Mouse (Mus musculus) neural tube, embryonic 11.5 days (tissue): ENCODE results near the gene Rgma. TPM values are rescaled to one million over a fixed set of nuclear protein-coding genes. Genes with fewer than 3 reads are reported as not detected.
A peak's percentile ranks its signal among the peaks of the same experiment; 100 is the strongest.

ENCODE experiments used
- ATAC-seq: fragments of 200-750 bp; cut with Nextera tagmentation; 2 replicates; pipeline ENCODE4 v1.8.0; 2017; ENCODE audit warnings: moderate number of reproducible peaks, mild to moderate bottlenecking, moderate TSS enrichment, moderate library complexity; ENCODE audit not compliant: insufficient read depth, low FRiP score, low TSS enrichment
- DNase-seq: peaks from one replicate; pipeline ENCODE4 v3.0.0-alpha.2; 2015; ENCODE audit warnings: low spot score
- H3K27ac ChIP-seq: fragments of 300-500 bp; sonication (generic); 2 replicates; pipeline ENCODE4 v1.5.1; 2014; ENCODE audit warnings: low read depth, mild to moderate bottlenecking, low read length
- H3K27me3 ChIP-seq: fragments of 300-500 bp; sonication (generic); 2 replicates; pipeline ENCODE4 v1.6.1; 2014; ENCODE audit warnings: mild to moderate bottlenecking, low read length, mixed read lengths; ENCODE audit not compliant: control insufficient read depth, insufficient read depth
- H3K36me3 ChIP-seq: fragments of 300-500 bp; sonication (generic); 2 replicates; pipeline ENCODE4 v1.6.1; 2014; ENCODE audit warnings: mild to moderate bottlenecking, low read length, moderate library complexity, mixed read lengths; ENCODE audit not compliant: control insufficient read depth, insufficient read depth
- H3K4me1 ChIP-seq: fragments of 300-500 bp; sonication (generic); 2 replicates; pipeline ENCODE4 v1.6.1; 2014; ENCODE audit warnings: low read length, mixed read lengths; ENCODE audit not compliant: control insufficient read depth, insufficient read depth
- H3K4me2 ChIP-seq: fragments of 300-500 bp; sonication (generic); 2 replicates; pipeline ENCODE4 v1.6.1; 2014; ENCODE audit warnings: low read depth, mild to moderate bottlenecking, moderate library complexity
- H3K4me3 ChIP-seq: fragments of 300-500 bp; sonication (generic); 2 replicates; pipeline ENCODE4 v1.5.1; 2014; ENCODE audit warnings: low read depth, low read length
- H3K9ac ChIP-seq: fragments of 300-500 bp; sonication (generic); 2 replicates; pipeline ENCODE4 v1.6.1; 2014; ENCODE audit warnings: mild to moderate bottlenecking, low read length
- H3K9me3 ChIP-seq: fragments of 300-500 bp; sonication (generic); 2 replicates; pipeline ENCODE4 v1.6.1; 2016; ENCODE audit warnings: low read length; ENCODE audit not compliant: control insufficient read depth
- WGBS: fragments of 180-500 bp; shearing (Covaris S2); extraction: QIAGEN DNeasy Blood & Tissue Kit; methylation state at CpG from one replicate; pipeline ENCODE4 v1.1.7; 2014; 5-methylcytosine and 5-hydroxymethylcytosine counted together
- polyA plus RNA-seq: library from polyadenylated mRNA; unstranded; fragments of >200 nt; fragmentation: Nextera tagmentation; extraction: Ambion mirVana; gene quantifications from 2 replicates; pipeline ENCODE4 v1.2.1, GENCODE M21; 2014

Rgma gene
- polyA plus RNA-seq, 1 experiment from 2014 or later = 48.9 TPM

DNA sequence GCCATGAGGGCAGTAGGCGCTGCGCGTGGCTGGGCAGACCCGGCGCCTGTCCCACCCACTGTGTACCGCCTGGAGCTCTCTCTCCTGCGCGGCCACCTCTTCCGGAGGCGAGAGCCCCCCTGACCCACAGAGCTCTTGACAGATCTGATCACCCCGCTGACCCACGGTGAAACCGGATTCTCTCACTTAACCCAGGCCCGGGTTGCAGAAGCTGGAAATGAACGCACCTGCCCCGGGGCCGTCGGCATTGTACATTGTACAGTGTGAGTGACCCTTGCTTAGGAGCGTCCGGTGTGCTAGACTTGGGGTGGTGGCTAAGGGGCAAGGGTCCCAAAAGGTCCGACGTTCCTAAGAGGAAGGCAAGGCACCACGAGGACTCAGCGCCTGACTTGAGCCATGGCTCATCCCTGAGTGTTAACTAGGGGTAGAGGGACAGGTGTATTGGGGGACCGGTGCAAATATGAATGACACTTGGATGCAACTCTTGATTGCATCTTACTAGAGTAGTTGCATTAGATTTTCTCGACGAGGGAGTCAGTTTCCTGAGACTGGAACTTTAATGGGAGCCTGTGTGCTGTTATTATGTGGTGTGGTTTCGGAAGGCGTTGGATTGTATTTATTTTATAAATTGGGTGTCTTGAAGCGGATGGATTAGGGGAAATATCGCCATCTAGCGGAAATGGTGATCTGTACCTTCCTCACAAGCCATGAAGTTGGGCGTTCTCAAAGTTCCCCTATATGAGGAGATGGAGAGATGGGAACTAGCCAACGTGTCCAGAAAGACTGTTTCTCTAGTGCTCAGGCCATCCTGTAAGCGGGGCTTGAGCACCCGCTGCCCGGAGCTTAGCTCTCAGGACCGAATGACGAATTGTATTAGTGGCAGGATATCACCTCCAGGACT lies 1.0 kb downstream of the Rgma start:
- peak overlapping the region; percentile 80 for H3K4me2 ChIP-seq
- H3K36me3 ChIP-seq = no peaks in the 10 kb centered on the region
- H3K27ac ChIP-seq = peak overlapping the region; percentile 93
- H3K27me3 ChIP-seq = peaks cover 3% of the 10 kb centered on the region; the same call in 1 of the 2 replicates
- DNase-seq (peak; percentile 80), ATAC-seq (0 out of 2 replicates have a peak, but pooled peaks have one; percentile 3)
- no peaks in the 10 kb centered on the region for H3K9me3 ChIP-seq
- H3K4me3 ChIP-seq = peak overlapping the region; percentile 84
- peaks cover 24% of the 10 kb centered on the region for H3K4me1 ChIP-seq
- WGBS = under 1% methylated on average over 39 of the region's 39 CpGs
- H3K9ac ChIP-seq = peak overlapping the region; percentile 95

DNA sequence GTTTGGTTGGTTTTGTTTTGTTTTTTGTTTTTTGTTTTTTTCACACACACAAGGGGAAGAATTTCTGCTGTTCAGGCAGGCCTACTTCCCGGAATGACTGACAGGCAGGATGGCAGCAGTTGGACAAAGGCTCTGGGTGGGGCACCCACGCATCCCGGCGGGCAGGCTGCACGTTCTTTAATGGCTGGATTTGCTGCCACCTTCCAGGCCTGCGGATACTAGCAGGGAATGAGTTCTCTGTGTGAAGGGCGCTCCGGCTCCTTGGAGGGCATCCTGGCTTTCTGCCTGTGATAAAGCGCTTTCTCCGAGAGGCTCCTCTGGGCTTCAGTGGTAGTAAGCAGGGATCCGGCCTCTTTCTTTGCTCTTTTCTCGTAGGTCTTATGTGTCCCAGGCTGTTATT lies 2.0 kb downstream of the Rgma start:
- peaks cover 18% of the 10 kb centered on the region for H3K4me1 ChIP-seq
- no peaks in the 10 kb centered on the region for H3K36me3 ChIP-seq
- ATAC-seq = no peak
- peak; percentile 33 for DNase-seq
- no peaks in the 10 kb centered on the region for H3K9me3 ChIP-seq
- 0 out of 2 replicates have a peak overlapping the region, but pooled peaks have one; percentile 5 for H3K27ac ChIP-seq
- peak overlapping the region; percentile 80 for H3K4me2 ChIP-seq
- H3K4me3 ChIP-seq = peak overlapping the region; percentile 84
- peak overlapping the region; percentile 55 for H3K9ac ChIP-seq
- no peaks in the 10 kb centered on the region for H3K27me3 ChIP-seq
- 22% methylated on average over 12 of the region's 12 CpGs for WGBS

DNA sequence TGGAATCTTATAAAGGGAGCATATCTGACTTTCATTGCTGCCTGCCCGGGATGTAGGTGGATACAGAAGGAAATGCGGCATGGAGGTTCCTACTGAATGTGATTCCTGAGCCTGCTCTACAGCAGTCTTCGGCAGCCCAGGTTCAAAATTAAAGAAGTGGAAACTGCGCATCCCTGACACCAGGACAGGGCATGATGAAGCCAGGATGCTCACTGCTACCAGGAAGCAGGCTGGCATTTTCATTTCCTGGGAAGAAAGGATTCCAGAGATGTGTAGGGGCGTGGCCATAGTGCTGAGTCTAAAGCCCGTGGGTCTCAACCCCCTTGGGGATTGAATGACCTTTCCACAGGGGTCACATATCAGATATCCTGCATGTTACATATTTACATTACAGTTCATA lies 2.7 kb downstream of the Rgma start:
- H3K27me3 ChIP-seq = no peaks in the 10 kb centered on the region
- H3K9ac ChIP-seq = peak overlapping the region; percentile 55
- no peak for ATAC-seq
- H3K4me3 ChIP-seq = peak overlapping the region; percentile 84
- H3K9me3 ChIP-seq = no peaks in the 10 kb centered on the region
- no peaks in the 10 kb centered on the region for H3K36me3 ChIP-seq
- no peak for DNase-seq
- 61% methylated on average over 6 of the region's 6 CpGs for WGBS
- H3K4me2 ChIP-seq = peak overlapping the region; percentile 80
- H3K4me1 ChIP-seq = peaks cover 17% of the 10 kb centered on the region
- no peak overlapping the region for H3K27ac ChIP-seq

DNA sequence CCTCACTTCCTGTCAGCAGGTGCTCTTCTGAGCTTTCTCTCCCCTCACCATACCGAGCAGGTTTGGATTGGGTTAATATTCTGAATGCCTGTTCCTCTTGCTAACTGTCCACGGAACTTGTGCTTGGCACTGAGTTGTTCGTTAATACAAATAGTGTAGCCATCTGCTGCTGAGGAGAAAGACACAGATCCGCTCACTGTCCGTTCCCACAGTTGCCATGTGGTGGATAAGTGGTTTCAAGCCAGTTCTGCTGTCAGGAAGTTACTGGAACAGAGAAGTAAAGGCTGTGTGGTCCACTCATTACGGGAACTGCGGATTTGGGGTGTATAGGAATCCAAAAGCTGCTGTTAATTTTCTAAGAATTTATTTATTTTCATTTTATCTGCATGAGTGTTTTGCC lies 7.5 kb downstream of the Rgma start:
- no peak for DNase-seq
- Histone ChIP-seq H3K4me3 (no peak overlapping the region), H3K27ac (0 out of 2 replicates have a peak overlapping the region, but pooled peaks have one; percentile 28), H3K9ac (no peak overlapping the region), H3K9me3 (no peaks in the 10 kb centered on the region), H3K4me1 (peaks cover 18% of the 10 kb centered on the region), H3K27me3 (no peaks in the 10 kb centered on the region), H3K4me2 (no peak overlapping the region), H3K36me3 (no peaks in the 10 kb centered on the region; the same call in 1 of the 2 replicates)
- 83% methylated on average over 7 of the region's 7 CpGs for WGBS
- ATAC-seq = no peak

DNA sequence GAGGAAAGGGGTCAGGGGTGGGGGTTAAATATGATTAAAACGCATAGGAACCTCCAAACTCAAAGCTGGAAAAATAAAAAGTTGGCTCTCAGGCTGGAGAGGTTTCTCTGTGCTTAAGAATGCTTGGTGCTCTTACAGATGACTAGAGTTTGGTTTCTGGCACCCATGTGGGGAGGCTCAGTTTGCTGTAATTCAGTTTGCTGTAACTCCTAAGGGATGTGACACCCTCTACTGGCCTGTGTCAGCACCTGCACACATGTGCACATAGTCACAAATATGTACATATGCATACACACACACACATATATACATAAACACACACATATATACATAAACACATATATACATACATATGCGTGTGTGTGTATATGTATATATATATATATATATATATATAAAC lies 13.6 kb downstream of the Rgma start:
- Histone ChIP-seq H3K27me3 (no peaks in the 10 kb centered on the region), H3K4me1 (peaks cover 24% of the 10 kb centered on the region), H3K4me3 (no peak overlapping the region), H3K27ac (no peak overlapping the region), H3K9ac (no peak overlapping the region), H3K36me3 (no peaks in the 10 kb centered on the region; the same call in 1 of the 2 replicates), H3K9me3 (no peaks in the 10 kb centered on the region), H3K4me2 (no peak overlapping the region)
- 73% methylated on average over 2 of the region's 2 CpGs for WGBS
- DNase-seq = no peak
- no peak for ATAC-seq

DNA sequence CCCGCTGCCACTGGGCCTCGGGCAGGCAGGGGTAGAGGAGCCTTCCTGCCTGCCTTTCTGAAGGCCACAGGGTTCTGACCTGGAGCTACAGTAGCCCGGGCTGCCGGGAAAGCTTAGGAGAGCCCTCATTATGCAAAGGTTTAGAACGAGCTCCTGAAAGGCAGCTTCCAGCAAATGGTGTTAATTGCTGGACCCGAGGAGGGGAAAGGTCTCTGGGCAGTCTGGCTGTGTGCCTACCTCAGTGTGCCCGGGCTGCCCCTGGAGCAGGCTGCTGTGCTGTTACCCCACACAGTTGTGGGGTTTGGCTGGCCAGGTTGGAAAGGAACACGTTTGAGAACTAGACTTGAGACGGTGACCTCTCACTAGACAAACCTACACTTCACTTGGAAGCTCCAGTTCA lies 14.1 kb downstream of the Rgma start:
- no peaks in the 10 kb centered on the region for H3K9me3 ChIP-seq
- H3K4me1 ChIP-seq = peaks cover 24% of the 10 kb centered on the region
- peak overlapping the region; percentile 92 for H3K4me2 ChIP-seq
- no peak for ATAC-seq
- H3K36me3 ChIP-seq = no peaks in the 10 kb centered on the region; the same call in 1 of the 2 replicates
- WGBS = 4% methylated on average over 9 of the region's 9 CpGs
- H3K27ac ChIP-seq = peak overlapping the region; percentile 96
- no peak for DNase-seq
- H3K9ac ChIP-seq = peak overlapping the region; percentile 97
- no peaks in the 10 kb centered on the region for H3K27me3 ChIP-seq
- H3K4me3 ChIP-seq = peak overlapping the region; percentile 90

DNA sequence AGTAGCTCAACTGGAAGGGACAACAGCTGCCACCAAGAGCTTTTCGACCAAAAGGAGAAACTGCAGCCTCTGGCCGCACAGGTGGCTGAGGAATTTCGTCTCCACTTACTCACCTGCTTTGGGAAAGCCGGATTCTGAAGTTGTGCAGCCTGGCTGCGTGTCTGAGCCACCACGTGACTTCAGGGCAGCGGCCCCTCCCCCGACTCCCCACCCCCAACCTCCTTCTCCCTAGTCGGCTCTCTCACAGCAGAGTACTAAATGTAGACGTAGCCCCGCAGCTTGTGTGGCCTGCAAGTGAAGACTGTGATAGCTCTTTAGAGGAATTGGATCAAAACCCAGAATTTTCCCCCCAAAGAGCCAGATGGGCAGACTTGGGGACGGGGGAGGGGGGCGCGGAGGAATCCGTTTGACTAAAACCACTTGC lies 14.6 kb downstream of the Rgma start:
- peak; percentile 70 for DNase-seq
- Histone ChIP-seq H3K27ac (peak overlapping the region; percentile 96), H3K9me3 (no peaks in the 10 kb centered on the region), H3K4me1 (peaks cover 27% of the 10 kb centered on the region), H3K9ac (peak overlapping the region; percentile 97), H3K27me3 (no peaks in the 10 kb centered on the region), H3K4me3 (peak overlapping the region; percentile 90), H3K4me2 (peak overlapping the region; percentile 92), H3K36me3 (peaks cover 1% of the 10 kb centered on the region; the same call in 1 of the 2 replicates)
- ATAC-seq = no peak
- WGBS = under 1% methylated on average over 15 of the region's 15 CpGs

DNA sequence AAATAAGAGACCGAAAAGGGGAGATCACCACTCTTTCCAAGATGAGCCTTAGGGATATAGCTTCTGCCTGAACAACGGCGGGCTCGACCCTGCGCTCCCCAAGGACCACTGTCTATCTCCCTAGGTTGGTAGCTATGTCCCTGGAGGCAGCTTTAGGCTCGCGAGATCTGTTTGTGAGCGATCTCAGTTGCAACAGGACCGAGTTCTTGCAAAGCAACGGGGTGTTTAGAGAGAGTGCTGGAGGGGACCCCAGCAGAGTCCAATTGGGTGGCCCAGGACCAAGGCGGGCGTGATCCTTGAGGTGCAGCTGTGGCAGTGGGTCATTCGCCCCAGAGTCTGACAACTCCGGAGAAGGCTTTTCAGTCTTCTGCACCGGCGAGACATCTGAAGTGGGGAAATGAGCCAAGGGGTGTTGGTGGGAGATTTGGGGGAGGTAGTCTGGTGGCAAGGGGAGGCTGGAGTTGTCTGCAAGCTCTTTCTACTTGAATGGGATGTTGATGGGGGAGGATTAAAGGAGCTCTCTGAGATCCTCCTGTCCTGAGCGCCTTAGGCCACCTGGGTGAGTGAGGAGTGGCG lies 15.2 kb downstream of the Rgma start:
- ATAC-seq (peak; percentile 17), DNase-seq (peak; percentile 66)
- H3K36me3 ChIP-seq = 0 out of 2 replicates have a peak, but pooled peaks cover 2% of the 10 kb centered on the region
- WGBS = 1% methylated on average over 18 of the region's 18 CpGs
- peak overlapping the region; percentile 97 for H3K9ac ChIP-seq
- H3K27me3 ChIP-seq = no peaks in the 10 kb centered on the region
- peaks cover 29% of the 10 kb centered on the region for H3K4me1 ChIP-seq
- H3K4me2 ChIP-seq = peak overlapping the region; percentile 92
- H3K4me3 ChIP-seq = peak overlapping the region; percentile 90
- no peaks in the 10 kb centered on the region for H3K9me3 ChIP-seq
- H3K27ac ChIP-seq = peak overlapping the region; percentile 96
